Mouse (Mus musculus): ENCODE data around the gene Pdgfra.

Gene Pdgfra

GRCm38 (mm10) chr5:75152021-75152425 is at the start of gene Pdgfra:
TSS of gene Pdgfra (plus strand) at chr5:75152292.
- DNase-seq: no peak

DNA sequence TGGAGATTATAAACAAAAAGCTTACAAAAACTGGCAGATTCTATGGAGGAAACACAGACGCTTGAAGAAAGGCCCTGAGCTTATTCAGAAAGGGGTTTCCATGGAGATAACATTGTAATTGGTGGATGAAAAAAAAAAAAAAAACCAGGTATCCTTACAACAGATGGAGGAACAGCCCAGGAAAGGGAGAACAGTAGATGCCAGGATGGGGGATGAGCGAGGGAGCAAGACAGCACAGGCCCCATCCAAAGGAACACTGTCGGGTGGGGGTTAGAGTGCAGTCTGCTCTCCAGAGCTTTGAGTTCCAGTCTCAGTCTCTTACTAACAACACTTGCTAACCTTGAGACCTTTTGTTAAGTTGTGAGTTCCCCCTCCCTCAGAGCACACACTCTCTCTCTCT is 45.6 kb upstream of the Pdgfra start:
- DNase-seq: no peak

DNA sequence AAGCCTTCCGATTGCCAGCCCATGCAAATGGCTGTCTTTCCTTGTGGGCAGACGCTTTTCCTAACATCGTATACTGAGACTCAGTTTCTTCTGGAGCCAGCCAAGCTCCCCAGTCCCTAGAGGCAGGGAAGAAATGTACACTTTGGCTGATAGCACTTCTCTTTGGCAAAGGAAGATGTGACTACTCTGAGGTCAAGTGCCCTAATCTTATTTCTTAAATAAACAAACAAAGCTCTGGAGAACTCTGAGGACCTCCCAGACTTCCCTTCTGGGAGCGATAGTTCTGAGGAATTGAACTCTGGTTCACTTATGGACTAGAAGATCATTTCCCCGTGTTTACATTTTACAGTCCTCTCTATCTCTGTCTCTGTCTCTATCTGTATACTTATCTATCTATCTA is 42.7 kb upstream of the Pdgfra start:
- no peak for DNase-seq

GRCm38 (mm10) chr5:75111781-75112180 is 40.3 kb upstream of the Pdgfra start:
- no peak for DNase-seq

GRCm38 (mm10) chr5:75118840-75119239 is 33.3 kb upstream of the Pdgfra start:
- no peak for DNase-seq

DNA sequence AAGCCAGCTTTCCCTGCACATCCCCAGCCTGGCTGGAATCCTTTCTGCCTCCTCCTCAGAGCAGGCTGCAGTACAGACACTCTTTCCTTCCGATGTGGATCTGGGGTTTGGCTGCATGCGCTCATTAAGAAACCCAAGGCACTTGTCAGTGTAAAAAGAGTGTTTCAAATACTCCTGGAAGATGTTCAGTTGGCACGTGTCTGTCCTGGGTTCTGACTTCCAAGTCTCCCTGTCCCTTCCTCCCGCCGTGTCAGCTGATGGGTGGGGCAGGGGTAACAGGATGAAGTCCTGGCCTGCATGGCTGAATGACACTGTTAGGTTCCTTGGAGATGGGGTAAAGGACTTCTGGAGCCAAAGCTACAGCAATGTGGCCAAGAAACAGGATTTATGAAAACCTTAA is 30.4 kb upstream of the Pdgfra start:
- no peak for DNase-seq

DNA sequence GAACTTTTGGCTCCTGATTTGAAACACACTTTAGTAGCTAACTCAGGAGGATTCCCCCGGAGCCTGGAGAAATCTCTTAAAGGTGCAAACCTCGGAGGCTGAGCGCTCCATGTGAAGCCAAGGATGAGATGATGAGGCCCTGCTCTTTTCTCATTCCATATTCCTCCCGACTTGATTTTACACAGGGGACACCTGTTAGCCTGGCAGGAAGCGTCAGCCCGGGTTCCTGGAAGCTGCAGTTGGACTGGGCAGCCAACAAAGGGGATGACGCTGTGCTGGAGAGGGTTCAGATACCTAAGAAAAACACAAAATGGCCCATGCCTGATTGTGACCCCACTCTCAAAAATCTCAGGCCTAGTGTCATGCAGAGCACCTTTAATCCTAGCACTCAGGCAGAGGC is 17.4 kb upstream of the Pdgfra start:
- no peak for DNase-seq

DNA sequence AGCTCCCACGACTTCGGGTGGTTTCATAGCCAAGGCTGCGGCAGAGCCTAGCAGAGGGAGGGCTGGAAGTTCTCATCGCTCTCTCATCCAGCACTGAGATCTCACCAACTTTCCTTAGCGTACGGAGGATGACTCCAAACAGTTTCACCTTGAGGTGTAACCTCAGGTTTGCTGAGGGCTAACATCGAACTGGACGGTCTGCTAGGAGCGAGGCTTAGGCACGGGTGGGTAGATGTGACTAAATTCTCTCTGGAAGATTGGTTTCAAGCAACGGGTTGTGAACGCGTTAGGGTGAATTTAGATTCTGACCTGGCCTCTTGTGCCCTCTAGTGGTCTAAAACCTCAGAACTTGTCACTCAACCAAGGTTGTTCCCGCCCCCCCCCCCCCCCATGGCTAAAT is 9.0 kb upstream of the Pdgfra start:
- peak; percentile 49 to 65 for DNase-seq

DNA sequence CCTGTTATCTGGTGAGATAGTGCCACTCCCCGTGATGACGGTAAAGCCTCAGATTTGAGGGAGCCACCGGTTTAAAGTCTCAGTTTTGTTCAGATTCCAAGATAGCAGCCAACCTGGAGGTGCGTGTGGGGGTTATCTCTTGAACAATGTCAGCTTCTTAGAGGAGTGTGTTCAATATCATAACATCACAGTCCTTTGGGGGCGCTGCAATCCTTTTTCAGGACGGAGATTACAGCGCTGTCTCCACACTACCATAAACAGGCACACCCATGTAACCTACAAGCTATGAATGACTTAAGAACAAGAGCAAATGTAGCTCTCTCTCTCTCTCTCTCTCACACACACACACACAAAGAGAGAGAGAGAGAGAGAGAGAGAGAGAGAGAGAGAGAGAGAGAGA is 8.3 kb upstream of the Pdgfra start:
- DNase-seq: no peak

GRCm38 (mm10) chr5:75145341-75145740 is 6.8 kb upstream of the Pdgfra start:
- DNase-seq: no peak

DNA sequence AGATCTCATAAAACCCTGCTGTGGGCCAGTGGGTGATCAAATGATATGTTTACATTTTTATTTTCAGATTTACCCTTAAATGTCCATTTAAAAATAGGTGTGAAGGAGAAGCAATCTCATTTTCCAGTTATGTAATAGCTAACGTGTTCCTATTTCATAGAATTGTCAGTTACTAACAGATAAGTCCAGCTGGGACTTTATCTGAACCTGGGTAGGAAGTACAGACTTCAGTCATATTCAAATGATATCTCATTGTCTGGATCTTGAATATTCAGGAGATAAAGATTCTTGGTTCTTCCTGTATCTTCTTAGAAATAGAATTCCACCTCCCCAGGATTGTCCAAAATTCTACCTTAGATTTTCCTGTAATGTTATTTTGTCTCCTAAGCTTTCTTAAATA is 5.6 kb upstream of the Pdgfra start:
- DNase-seq: no peak

GRCm38 (mm10) chr5:75148343-75149127 is 3.6 kb upstream of the Pdgfra start:
- DNase-seq: no peak

DNA sequence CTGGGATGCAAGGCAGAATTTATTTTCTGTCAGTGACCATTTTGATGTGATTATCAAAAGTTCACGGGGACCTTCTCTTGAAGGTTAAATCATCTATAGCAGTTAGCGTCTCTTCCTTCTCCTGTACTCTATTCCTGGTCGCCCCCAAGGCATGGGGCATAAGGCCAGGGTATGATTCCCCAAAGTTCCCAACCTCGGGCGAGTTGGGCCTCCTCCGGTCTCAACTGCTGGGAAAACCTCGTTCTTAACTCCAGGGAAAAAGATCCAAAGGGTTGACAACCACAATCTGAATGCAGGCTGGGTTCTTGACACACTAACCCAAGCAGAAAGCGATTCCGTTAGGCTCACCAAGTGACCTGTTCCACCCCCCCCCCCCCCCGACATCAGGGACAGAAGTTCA is 2.7 kb upstream of the Pdgfra start:
- DNase-seq: no peak

DNA sequence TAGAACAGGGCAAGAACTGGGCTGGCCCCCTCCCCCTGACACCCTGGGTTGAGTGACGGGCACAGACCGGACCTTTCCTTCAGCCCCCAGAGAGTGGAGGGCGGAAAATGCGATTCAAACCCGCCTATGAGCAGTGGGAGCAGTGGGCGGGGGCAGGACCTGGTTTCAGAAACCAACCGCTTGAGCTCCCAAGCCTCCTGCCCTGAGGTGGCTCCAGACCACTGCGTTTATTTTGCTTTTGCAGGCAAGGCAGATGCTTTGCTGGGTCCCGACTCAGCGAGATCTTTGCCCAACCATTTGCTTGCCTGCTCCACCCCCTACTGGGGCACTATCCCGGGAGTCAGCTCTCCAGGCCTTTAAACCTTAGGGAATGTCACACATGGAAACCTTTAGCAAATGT is 2.2 kb upstream of the Pdgfra start:
- no peak for DNase-seq

DNA sequence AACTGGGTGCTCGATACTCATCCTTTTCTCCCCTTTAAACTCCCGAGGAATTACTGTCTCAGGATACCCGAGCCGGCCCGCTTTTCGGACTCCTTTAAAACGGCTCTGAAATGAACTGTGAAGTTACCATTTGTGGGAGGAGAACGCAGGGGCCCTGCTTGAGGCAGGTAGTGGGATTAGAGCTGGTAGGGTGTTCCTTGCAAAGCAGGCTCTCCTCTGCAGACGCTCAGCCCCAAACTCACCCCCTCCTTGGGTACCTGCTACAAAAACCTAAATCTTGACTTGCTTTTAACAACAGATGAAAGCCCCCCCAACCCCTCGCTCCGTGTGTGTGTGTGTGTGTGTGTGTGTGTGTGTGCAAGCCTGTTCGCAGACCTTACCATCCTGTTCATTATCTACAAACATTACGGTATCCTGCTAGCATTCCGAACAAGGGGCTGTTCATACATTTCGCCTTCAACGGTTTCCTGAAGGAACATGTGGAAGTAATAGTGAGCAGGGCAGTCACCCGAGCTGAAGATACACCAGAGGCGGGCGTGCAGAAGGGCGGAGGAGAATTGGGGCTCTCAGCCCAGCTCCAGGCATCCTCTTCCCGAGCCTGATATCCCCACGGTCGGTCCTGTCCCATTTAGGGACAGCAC is 1.6 kb upstream of the Pdgfra start:
- peak in 1 of 2 experiments; percentile 6 for DNase-seq

DNA sequence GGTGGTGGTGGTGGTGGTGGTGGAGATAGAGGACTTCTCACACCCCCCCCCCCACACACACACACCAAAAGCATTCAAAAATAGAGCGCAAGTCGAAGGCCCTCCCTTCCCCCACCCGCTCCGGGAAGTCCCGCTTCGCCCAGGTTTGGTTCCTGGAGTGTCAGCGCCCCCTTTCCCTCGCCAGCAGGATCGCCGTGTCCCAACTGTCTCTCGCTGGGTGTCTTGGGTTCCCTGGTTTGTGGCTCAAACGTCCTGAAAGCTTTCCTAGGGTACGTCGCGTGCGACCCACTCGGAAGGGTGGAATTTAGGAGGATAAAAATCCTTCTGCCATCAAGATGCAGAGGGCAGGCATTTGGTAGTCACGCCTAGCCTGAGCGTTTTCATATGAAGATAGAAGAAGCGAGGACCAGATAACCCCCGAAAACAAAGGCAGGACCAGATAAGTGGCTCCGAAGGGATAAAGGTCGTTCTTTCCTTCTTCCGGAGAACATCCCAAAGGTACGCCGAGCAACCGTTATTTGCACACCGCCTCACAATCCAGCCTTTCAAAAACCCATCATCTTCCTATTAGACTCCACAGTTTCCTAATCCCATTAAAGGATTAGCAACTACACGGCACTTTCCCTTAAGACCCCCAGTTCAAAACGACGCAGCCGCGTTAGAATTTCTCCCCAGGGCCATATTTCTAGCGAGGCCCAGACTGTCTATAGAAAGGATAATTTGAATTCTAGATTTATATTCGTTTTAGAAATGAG is 769 bp upstream of the Pdgfra start:
- peak; percentile 23 to 29 for DNase-seq

DNA sequence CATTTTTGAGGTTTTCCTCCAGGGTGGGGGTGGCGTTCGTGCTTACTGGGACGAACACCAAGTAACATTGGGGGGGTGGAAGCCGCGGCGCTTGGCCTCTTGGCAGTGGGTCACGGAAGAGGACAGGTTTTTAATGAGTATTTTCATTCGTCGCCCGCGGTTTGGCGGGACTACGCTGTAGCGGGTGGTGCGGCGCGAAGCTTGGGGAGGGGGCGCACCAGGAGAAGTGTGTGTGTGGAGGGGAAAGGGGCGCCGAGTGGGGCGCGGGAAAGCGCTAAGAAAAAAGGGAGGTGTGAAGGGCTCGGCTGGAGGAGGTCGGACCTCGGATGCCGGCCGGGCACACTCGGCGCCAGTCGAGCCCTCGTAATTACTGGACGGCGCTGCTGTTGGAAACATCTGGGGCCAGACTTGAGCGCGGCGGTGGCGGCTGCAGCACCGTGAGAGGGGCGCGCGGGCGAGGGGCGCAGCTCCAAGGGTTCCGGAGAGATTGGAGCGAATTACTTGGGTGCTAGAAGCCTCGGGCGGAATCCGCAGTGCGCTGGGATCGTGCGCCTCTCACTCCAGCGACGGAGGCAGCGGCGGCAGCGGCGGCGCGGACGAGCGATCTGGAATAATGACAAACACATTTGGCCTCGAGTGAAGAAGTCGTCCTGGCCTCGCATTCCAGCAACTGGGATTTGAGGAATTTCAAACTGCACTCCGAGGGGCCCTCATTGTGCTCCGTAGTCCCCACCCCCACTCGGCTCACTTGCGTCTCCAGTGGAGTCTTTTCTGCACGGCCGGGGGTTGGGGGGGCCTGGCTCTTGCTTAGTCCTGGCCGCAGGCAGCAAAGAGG is 916 bp downstream of the Pdgfra start:
- DNase-seq: peak in 1 of 2 experiments; percentile 5

GRCm38 (mm10) chr5:75153626-75153960 is 1.5 kb downstream of the Pdgfra start:
- no peak for DNase-seq

DNA sequence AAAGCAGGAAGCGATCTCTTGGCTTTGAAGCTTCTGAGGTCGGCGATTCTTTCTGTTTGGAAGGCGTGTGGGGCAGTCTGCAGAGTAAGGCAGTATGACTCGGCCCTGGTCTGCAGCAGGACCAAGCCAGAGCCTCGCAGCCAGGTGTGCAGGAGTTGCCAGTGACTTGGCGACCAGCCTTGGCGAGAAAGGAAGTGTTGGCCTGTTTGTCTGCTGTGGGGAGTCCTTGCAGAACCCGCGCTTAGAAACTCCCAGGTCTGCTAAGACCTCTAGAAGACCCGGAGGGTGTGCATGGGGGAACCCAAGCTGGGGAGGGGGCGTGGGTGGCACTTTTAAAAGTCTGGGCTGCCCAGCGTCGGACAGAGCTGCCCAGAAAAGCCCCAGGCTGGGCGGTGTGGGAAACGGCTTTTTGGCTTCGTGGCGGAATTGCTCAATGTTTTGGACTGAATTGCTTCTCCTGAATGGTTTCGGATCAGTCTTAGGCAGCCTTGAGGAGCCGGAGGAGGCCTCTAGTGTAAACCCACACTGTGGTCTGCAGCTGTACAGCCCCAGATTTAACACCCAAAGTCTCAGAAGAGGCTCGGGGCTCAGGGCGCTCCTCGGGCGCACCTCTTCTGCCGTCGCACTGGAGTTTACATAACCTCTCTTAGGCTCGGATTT is 2.0 kb downstream of the Pdgfra start:
- DNase-seq: peak in 1 of 2 experiments; percentile 4

DNA sequence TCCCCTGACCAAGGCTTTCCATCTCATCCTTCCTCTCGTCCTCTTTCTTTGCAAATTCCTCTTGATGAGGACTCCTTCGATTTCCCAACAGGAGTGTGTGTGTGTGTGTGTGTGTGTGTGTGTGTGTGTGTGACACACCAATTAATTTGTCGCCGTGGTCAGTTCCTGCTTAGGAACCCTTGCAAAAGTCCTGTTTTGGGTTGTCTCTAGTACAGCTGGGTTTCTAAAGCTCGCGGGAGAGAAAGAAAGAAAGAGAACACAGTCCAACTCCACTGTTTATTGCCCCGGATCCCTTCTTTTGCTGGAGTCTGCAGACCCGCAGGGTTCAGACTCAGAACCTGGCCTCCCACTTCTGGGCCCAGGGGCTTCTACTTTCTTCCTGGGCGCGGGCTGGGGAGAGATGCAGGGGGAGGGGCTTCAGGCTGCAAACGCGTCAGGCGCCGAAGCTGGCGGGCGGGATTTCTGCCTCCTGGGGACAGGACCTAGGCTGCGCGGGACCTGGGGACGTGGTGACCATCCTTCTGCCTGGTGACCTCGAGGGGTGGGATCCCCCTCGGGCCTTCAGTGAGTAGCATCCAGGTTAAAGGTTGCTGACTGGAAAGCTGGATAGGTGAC is 2.6 kb downstream of the Pdgfra start:
- no peak for DNase-seq

GRCm38 (mm10) chr5:75155281-75155680 is 3.2 kb downstream of the Pdgfra start:
- no peak for DNase-seq
